10 mouse cellular contexts compared by ENCODE assay signal in the genomic region with DNA sequence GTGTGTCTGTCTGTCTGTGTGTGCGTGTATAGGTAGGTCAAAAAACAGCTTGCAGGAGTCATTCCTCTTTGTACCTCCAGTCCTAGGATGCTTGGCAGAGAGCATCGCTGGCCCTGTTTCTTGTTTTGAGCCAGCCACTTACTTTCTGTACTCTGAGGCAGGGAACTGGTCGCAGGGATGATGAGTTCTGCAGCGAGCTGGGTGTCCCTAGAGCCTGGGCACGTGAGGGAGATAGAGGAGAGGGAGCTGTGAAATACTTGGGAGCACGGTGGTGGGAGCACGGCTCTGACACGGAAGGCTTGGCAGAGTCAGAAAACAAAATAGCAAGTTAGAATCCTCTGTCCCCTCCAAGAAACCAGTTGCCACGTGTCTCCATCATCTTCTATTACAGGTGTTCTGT. TPM values are rescaled to one million over a fixed set of nuclear protein-coding genes. Genes with fewer than 3 reads are reported as not detected.
DNase-seq lines count a peak whose midpoint lies in the region; ATAC-seq lines count a peak whose summit lies in the region.
"Had no signal": no experiment of that assay in that cellular context is flagged by ENCODE, and none has a peak within 500 bp of the region (broad histone marks: within the 10 kb centered on the region; RNA-seq: fewer than 3 reads in every experiment).

No protein-coding gene starts in this region.

- H3K9me3 ChIP-seq in heart, embryonic 12.5 days (replicated peaks): no peaks in the 10 kb centered on the region
- no peaks in the 10 kb centered on the region for H3K9me3 ChIP-seq in hindbrain, embryonic 12.5 days (replicated peaks)
- no peaks in the 10 kb centered on the region for H3K9me3 ChIP-seq in midbrain, embryonic 15.5 days

- 7% methylated on average over 9 of the region's 9 CpGs for WGBS in heart, embryonic 12.5 days
- WGBS in hindbrain, embryonic 12.5 days: 10% methylated on average over 9 of the region's 9 CpGs
- 13% methylated on average over 9 of the region's 9 CpGs for WGBS in midbrain, embryonic 15.5 days

- peak overlapping the region; percentile 70 for H3K4me2 ChIP-seq in heart, embryonic 12.5 days
- peak overlapping the region; percentile 86 for H3K4me2 ChIP-seq in hindbrain, embryonic 12.5 days (replicated peaks)
- peak overlapping the region; percentile 93 for H3K4me2 ChIP-seq in midbrain, embryonic 15.5 days

- 0 out of 2 replicates have a peak overlapping the region, but pooled peaks have one; percentile 37 for H3K9ac ChIP-seq in heart, embryonic 12.5 days
- peak overlapping the region; percentile 63 for H3K9ac ChIP-seq in hindbrain, embryonic 12.5 days
- H3K9ac ChIP-seq in midbrain, embryonic 15.5 days: no peak overlapping the region

- H3K27me3 ChIP-seq in heart, embryonic 12.5 days (replicated peaks): peaks cover 56% of the 10 kb centered on the region
- H3K27me3 ChIP-seq in hindbrain, embryonic 12.5 days: no peaks in the 10 kb centered on the region
- H3K27me3 ChIP-seq in midbrain, embryonic 15.5 days (replicated peaks): no peaks in the 10 kb centered on the region

- no peak for ATAC-seq in heart, embryonic 12.5 days (ENCODE audit: insufficient number of reproducible peaks, low FRiP score)
- ATAC-seq in hindbrain, embryonic 12.5 days (ENCODE audit: low FRiP score): no peak
- ATAC-seq in midbrain, embryonic 15.5 days (replicated peaks): no peak
- ATAC-seq: activated CD4-positive, CD25-positive, alpha-beta regulatory T cell, adult 4 months; CD4-positive, CD25-positive, alpha-beta regulatory T cell, adult 4 months had no signal

- H3K27ac ChIP-seq in heart, embryonic 12.5 days (ENCODE audit: poor library complexity, severe bottlenecking): no peak overlapping the region
- no peak overlapping the region for H3K27ac ChIP-seq in hindbrain, embryonic 12.5 days
- no peak overlapping the region for H3K27ac ChIP-seq in midbrain, embryonic 15.5 days

- 0 out of 2 replicates have a peak overlapping the region, but pooled peaks have one; percentile 4 for H3K4me3 ChIP-seq in heart, embryonic 12.5 days
- H3K4me3 ChIP-seq in hindbrain, embryonic 12.5 days: peak overlapping the region; percentile 46; the same call in 1 of the 2 replicates
- H3K4me3 ChIP-seq in midbrain, embryonic 15.5 days: no peak overlapping the region

- peaks cover 34% of the 10 kb centered on the region for H3K36me3 ChIP-seq in heart, embryonic 12.5 days
- peaks cover 39% of the 10 kb centered on the region for H3K36me3 ChIP-seq in hindbrain, embryonic 12.5 days
- H3K36me3 ChIP-seq in midbrain, embryonic 15.5 days (replicated peaks): peaks cover 26% of the 10 kb centered on the region

- intact Hi-C loops in heart, postnatal 10 days (cut with DNase I): no loop called here
- intact Hi-C loops in left cerebral cortex, postnatal 14 days (cut with DNase I): loop anchor here (5.0 kb wide), 2 partner anchors 60 to 105 kb away; partner anchors contain the start of genes Ckmt1 and Ppip5k1

- peaks cover 56% of the 10 kb centered on the region for H3K4me1 ChIP-seq in heart, embryonic 12.5 days (replicated peaks)
- peaks cover 48% of the 10 kb centered on the region for H3K4me1 ChIP-seq in hindbrain, embryonic 12.5 days
- peaks cover 49% of the 10 kb centered on the region for H3K4me1 ChIP-seq in midbrain, embryonic 15.5 days

- no peak for DNase-seq in heart, postnatal 10 days
- DNase-seq in cerebellum, postnatal 14 days: peak; percentile 24 to 29
- no peak for DNase-seq in left cerebral cortex, postnatal 14 days (ENCODE audit: low spot score in 2 of 2)
- DNase-seq in adrenal gland, postnatal 10 days: no peak
- DNase-seq in adrenal gland, postnatal 14 days: no peak

RNA-seq across cellular contexts. Expression of gene Map1a, which starts 8.3 kb away (rescaled TPM):
- polyA plus RNA-seq in heart, embryonic 12.5 days (2016; fragmentation: Nextera tagmentation; extraction: Ambion mirVana): 4.7 TPM in 2 replicates
- total RNA-seq in heart, postnatal 10 days (2021): 10 to 100 TPM in 1 of 2 experiments, 1 to 10 TPM in 1; 9.6 to 12.2 TPM
- 10.4 and 14.6 TPM in 2 replicates for polyA plus RNA-seq in hindbrain, embryonic 12.5 days (2016; fragmentation: Nextera tagmentation; extraction: Ambion mirVana)
- polyA plus RNA-seq in midbrain, embryonic 15.5 days (2015; fragmentation: Nextera tagmentation; extraction: Ambion mirVana): 22.5 and 27.1 TPM in 2 replicates
- total RNA-seq in left cerebral cortex, postnatal 14 days (2021): 100 to 1,000 TPM; 489 to 493 TPM
- total RNA-seq in adrenal gland, postnatal 10 days (2021): 10 to 100 TPM in 1 of 2 experiments, 1 to 10 TPM in 1; 8.5 to 13.1 TPM
- total RNA-seq in adrenal gland, postnatal 14 days (2021): 5.1 and 12.0 TPM in 2 replicates

RNA-seq across cellular contexts. Expression of gene Trp53bp1, which starts 26.5 kb away (rescaled TPM):
- 69.8 and 78.4 TPM in 2 replicates for polyA plus RNA-seq in heart, embryonic 12.5 days (2016; fragmentation: Nextera tagmentation; extraction: Ambion mirVana)
- total RNA-seq in heart, postnatal 10 days (2021): 10 to 100 TPM; 51.6 to 57.8 TPM
- polyA plus RNA-seq in hindbrain, embryonic 12.5 days (2016; fragmentation: Nextera tagmentation; extraction: Ambion mirVana): 207 and 211 TPM in 2 replicates
- polyA plus RNA-seq in midbrain, embryonic 15.5 days (2015; fragmentation: Nextera tagmentation; extraction: Ambion mirVana): 186 and 214 TPM in 2 replicates
- total RNA-seq in left cerebral cortex, postnatal 14 days (2021): 100 to 1,000 TPM; 136 to 152 TPM
- 10 to 100 TPM; 46.0 to 68.0 TPM for total RNA-seq in adrenal gland, postnatal 10 days (2021)
- 58.6 and 59.9 TPM in 2 replicates for total RNA-seq in adrenal gland, postnatal 14 days (2021)

RNA-seq across cellular contexts. Expression of gene Ppip5k1, which starts 57.5 kb away (rescaled TPM):
- polyA plus RNA-seq in heart, embryonic 12.5 days (2016; fragmentation: Nextera tagmentation; extraction: Ambion mirVana): 11.2 and 11.6 TPM in 2 replicates
- total RNA-seq in heart, postnatal 10 days (2021): 10 to 100 TPM; 23.5 to 25.0 TPM
- polyA plus RNA-seq in hindbrain, embryonic 12.5 days (2016; fragmentation: Nextera tagmentation; extraction: Ambion mirVana): 15.4 and 15.6 TPM in 2 replicates
- polyA plus RNA-seq in midbrain, embryonic 15.5 days (2015; fragmentation: Nextera tagmentation; extraction: Ambion mirVana): 20.6 and 21.6 TPM in 2 replicates
- total RNA-seq in left cerebral cortex, postnatal 14 days (2021): 10 to 100 TPM; 83.7 to 90.9 TPM
- total RNA-seq in adrenal gland, postnatal 10 days (2021): 10 to 100 TPM; 40.0 to 51.3 TPM
- total RNA-seq in adrenal gland, postnatal 14 days (2021): 51.8 and 51.9 TPM in 2 replicates

RNA-seq across cellular contexts. Expression of gene Ckmt1, which starts 59.8 kb away (rescaled TPM):
- polyA plus RNA-seq in heart, embryonic 12.5 days (2016; fragmentation: Nextera tagmentation; extraction: Ambion mirVana): 0.42 TPM in 1 of 2 replicates, not detected in the other
- total RNA-seq in heart, postnatal 10 days (2021): 1 to 10 TPM; 1.3 to 1.6 TPM
- polyA plus RNA-seq in hindbrain, embryonic 12.5 days (2016; fragmentation: Nextera tagmentation; extraction: Ambion mirVana): 15.4 and 19.5 TPM in 2 replicates
- polyA plus RNA-seq in midbrain, embryonic 15.5 days (2015; fragmentation: Nextera tagmentation; extraction: Ambion mirVana): 70.6 and 75.6 TPM in 2 replicates
- 100 to 1,000 TPM; 399 to 404 TPM for total RNA-seq in left cerebral cortex, postnatal 14 days (2021)
- total RNA-seq in adrenal gland, postnatal 10 days (2021): 10 to 100 TPM in 1 of 2 experiments, 1 to 10 TPM in 1; 9.0 to 10.9 TPM
- total RNA-seq in adrenal gland, postnatal 14 days (2021): 5.3 and 8.2 TPM in 2 replicates
- polyA plus RNA-seq: CD4-positive, CD25-positive, alpha-beta regulatory T cell, adult 4 months had no signal

Comparison
In these comparisons a context has a peak if more than half of its experiments do, and no peak if none do; other contexts are left out.
1. DNase-seq: peak in cerebellum, postnatal 14 days (2 of 2); none in heart, postnatal 10 days (0 of 2), left cerebral cortex, postnatal 14 days (0 of 2), adrenal gland, postnatal 10 days (single experiment) and adrenal gland, postnatal 14 days (single experiment).
2. RNA of gene Map1a, which starts 8.3 kb away (total RNA-seq): 489 to 493 TPM in left cerebral cortex, postnatal 14 days; 8.5 to 13.1 TPM in adrenal gland, postnatal 10 days, 9.6 to 12.2 TPM in heart, postnatal 10 days and 5.1 to 12.0 TPM in adrenal gland, postnatal 14 days; every median in the first group is over 10 times any median in the second.
3. Peak in every context shown above with its lines, with median percentiles within 50 percentile points of each other: H3K4me2 ChIP-seq.